ENCODE assay signal across 16 mouse cellular contexts in genomic region chr8:120075347-120075746, GRCm38 (mm10). TPM values are rescaled to one million over a fixed set of nuclear protein-coding genes. Genes with fewer than 3 reads are reported as not detected.
DNase-seq lines count a peak whose midpoint lies in the region; ATAC-seq and TF ChIP-seq lines count a peak whose summit lies in the region.
"Had no signal": no experiment of that assay in that cellular context is flagged by ENCODE, and none has a peak within 500 bp of the region (broad histone marks: within the 10 kb centered on the region; RNA-seq: fewer than 3 reads in every experiment).

No protein-coding gene starts in this region.

- no peak for DNase-seq in hindbrain, embryonic 10.5 days (ENCODE audit: low spot score)
- peak; percentile 5 for DNase-seq in brain, embryonic 14.5 days (ENCODE audit: low read depth)
- DNase-seq in stomach, postnatal 0 days (ENCODE audit: low spot score) = peak; percentile 35
- DNase-seq in limb, embryonic 10.5 days (ENCODE audit: low spot score) = no peak
- DNase-seq: cerebellum, adult 18-20 months; cerebellum, postnatal 14 days; gastrocnemius, postnatal 10 days; kidney, adult 2 months; kidney, postnatal 10 days; lung, postnatal 4 days had no signal

- ATAC-seq in hindbrain, embryonic 16.5 days = no peak
- ATAC-seq in neural tube, embryonic 12.5 days (ENCODE audit: low FRiP score, low read depth) = no peak
- ATAC-seq in neural tube, embryonic 15.5 days (ENCODE audit: low FRiP score) = no peak
- ATAC-seq in stomach, postnatal 0 days (ENCODE audit: low FRiP score, low TSS enrichment) = no peak
- ATAC-seq: forebrain, embryonic 16.5 days had no signal

- no peak overlapping the region for H3K4me2 ChIP-seq in hindbrain, embryonic 16.5 days (ENCODE audit: low read length)
- no peak overlapping the region for H3K4me2 ChIP-seq in neural tube, embryonic 12.5 days (replicated peaks)
- H3K4me2 ChIP-seq in neural tube, embryonic 15.5 days = no peak overlapping the region
- H3K4me2 ChIP-seq in stomach, postnatal 0 days (replicated peaks; ENCODE audit: low read depth) = no peak overlapping the region
- H3K4me2 ChIP-seq: embryonic facial prominence, embryonic 15.5 days; heart, embryonic 11.5 days had no signal

- WGBS in hindbrain, embryonic 10.5 days = 50% methylated on average over 6 of the region's 6 CpGs
- WGBS in hindbrain, embryonic 16.5 days = 41% methylated on average over 6 of the region's 6 CpGs
- WGBS in neural tube, embryonic 12.5 days = 62% methylated on average over 6 of the region's 6 CpGs
- WGBS in neural tube, embryonic 15.5 days = 60% methylated on average over 6 of the region's 6 CpGs
- WGBS in stomach, postnatal 0 days = 44% methylated on average over 6 of the region's 6 CpGs
- WGBS in limb, embryonic 10.5 days = 76% methylated on average over 6 of the region's 6 CpGs

- H3K4me1 ChIP-seq in hindbrain, embryonic 10.5 days (replicated peaks) = peaks cover 35% of the 10 kb centered on the region
- H3K4me1 ChIP-seq in hindbrain, embryonic 16.5 days (ENCODE audit: control insufficient read depth, insufficient read depth, low read depth, low read length) = no peaks in the 10 kb centered on the region; the same call in 1 of the 2 replicates
- peaks cover 5% of the 10 kb centered on the region; the same call in 1 of the 2 replicates for H3K4me1 ChIP-seq in neural tube, embryonic 12.5 days
- H3K4me1 ChIP-seq in neural tube, embryonic 15.5 days = 0 out of 2 replicates have a peak, but pooled peaks cover 5% of the 10 kb centered on the region
- H3K4me1 ChIP-seq in stomach, postnatal 0 days (replicated peaks; ENCODE audit: control insufficient read depth, insufficient read depth) = 0 out of 2 replicates have a peak, but pooled peaks cover 4% of the 10 kb centered on the region
- peaks cover 14% of the 10 kb centered on the region for H3K4me1 ChIP-seq in limb, embryonic 10.5 days

- peaks cover 6% of the 10 kb centered on the region for H3K36me3 ChIP-seq in hindbrain, embryonic 10.5 days
- peaks cover under 1% of the 10 kb centered on the region; the same call in 1 of the 2 replicates for H3K36me3 ChIP-seq in hindbrain, embryonic 16.5 days (ENCODE audit: control insufficient read depth, insufficient read depth, low read length)
- H3K36me3 ChIP-seq in neural tube, embryonic 12.5 days = no peaks in the 10 kb centered on the region
- peaks cover 7% of the 10 kb centered on the region; the same call in 1 of the 2 replicates for H3K36me3 ChIP-seq in neural tube, embryonic 15.5 days
- H3K36me3 ChIP-seq in stomach, postnatal 0 days (ENCODE audit: control insufficient read depth, insufficient read depth, low read length) = no peaks in the 10 kb centered on the region
- H3K36me3 ChIP-seq in limb, embryonic 10.5 days = no peaks in the 10 kb centered on the region
- H3K36me3 ChIP-seq: embryonic facial prominence, embryonic 15.5 days had no signal

- TF ChIP-seq EP300 in stomach, postnatal 0 days (optimal IDR thresholded peaks at IDR 0.05) = no peak

- H3K27ac ChIP-seq in hindbrain, embryonic 10.5 days = peak overlapping the region; percentile 45
- no peak overlapping the region for H3K27ac ChIP-seq in hindbrain, embryonic 16.5 days (ENCODE audit: low read depth, low read length)
- H3K27ac ChIP-seq in neural tube, embryonic 12.5 days = no peak overlapping the region
- no peak overlapping the region for H3K27ac ChIP-seq in neural tube, embryonic 15.5 days (replicated peaks)
- peak overlapping the region; percentile 78 for H3K27ac ChIP-seq in stomach, postnatal 0 days (replicated peaks)
- H3K27ac ChIP-seq in limb, embryonic 10.5 days = no peak overlapping the region
- H3K27ac ChIP-seq: embryonic facial prominence, embryonic 15.5 days had no signal

- H3K9me3 ChIP-seq in hindbrain, embryonic 10.5 days = no peaks in the 10 kb centered on the region
- H3K9me3 ChIP-seq in hindbrain, embryonic 16.5 days (ENCODE audit: control insufficient read depth, low read length) = no peaks in the 10 kb centered on the region
- no peaks in the 10 kb centered on the region for H3K9me3 ChIP-seq in neural tube, embryonic 12.5 days
- no peaks in the 10 kb centered on the region for H3K9me3 ChIP-seq in neural tube, embryonic 15.5 days (replicated peaks)
- H3K9me3 ChIP-seq in stomach, postnatal 0 days (ENCODE audit: control insufficient read depth, low read length) = no peaks in the 10 kb centered on the region
- no peaks in the 10 kb centered on the region for H3K9me3 ChIP-seq in limb, embryonic 10.5 days (replicated peaks)
- H3K9me3 ChIP-seq: embryonic facial prominence, embryonic 15.5 days had no signal

- no peak for TF ChIP-seq POLR2A in brain, embryonic 14.5 days (IDR thresholded peaks at IDR 0.05; ENCODE audit: borderline replicate concordance, extremely low read depth, insufficient read depth, insufficient read length, poor library complexity, severe bottlenecking)

- peaks cover 12% of the 10 kb centered on the region; the same call in 1 of the 2 replicates for H3K27me3 ChIP-seq in hindbrain, embryonic 10.5 days (ENCODE audit: insufficient read depth, poor library complexity, severe bottlenecking)
- H3K27me3 ChIP-seq in hindbrain, embryonic 16.5 days (replicated peaks; ENCODE audit: control insufficient read depth, insufficient read depth, low read length) = no peaks in the 10 kb centered on the region
- no peaks in the 10 kb centered on the region for H3K27me3 ChIP-seq in neural tube, embryonic 12.5 days (replicated peaks)
- H3K27me3 ChIP-seq in neural tube, embryonic 15.5 days (replicated peaks) = no peaks in the 10 kb centered on the region
- H3K27me3 ChIP-seq in stomach, postnatal 0 days (ENCODE audit: control insufficient read depth, insufficient read depth, low read length) = no peaks in the 10 kb centered on the region
- H3K27me3 ChIP-seq in limb, embryonic 10.5 days (ENCODE audit: low read depth, poor library complexity, severe bottlenecking) = 0 out of 2 replicates have a peak, but pooled peaks cover 12% of the 10 kb centered on the region
- H3K27me3 ChIP-seq: embryonic facial prominence, embryonic 15.5 days had no signal

- no peak for TF ChIP-seq CTCF in brain, embryonic 14.5 days (IDR thresholded peaks at IDR 0.05; ENCODE audit: borderline replicate concordance, extremely low read depth, insufficient read depth, insufficient read length)
- TF ChIP-seq CTCF in stomach, postnatal 0 days (IDR thresholded peaks at IDR 0.05; ENCODE audit: low read depth) = no peak

- no peak overlapping the region; the same call in 1 of the 2 replicates for H3K9ac ChIP-seq in hindbrain, embryonic 16.5 days (ENCODE audit: low read depth, low read length)
- 0 out of 2 replicates have a peak overlapping the region, but pooled peaks have one; percentile 26 for H3K9ac ChIP-seq in neural tube, embryonic 12.5 days
- H3K9ac ChIP-seq in neural tube, embryonic 15.5 days (replicated peaks) = no peak overlapping the region
- H3K9ac ChIP-seq in stomach, postnatal 0 days (ENCODE audit: low read length) = peak overlapping the region; percentile 41; the same call in 1 of the 2 replicates
- H3K9ac ChIP-seq: embryonic facial prominence, embryonic 15.5 days had no signal

- no peak overlapping the region for H3K4me3 ChIP-seq in hindbrain, embryonic 10.5 days
- H3K4me3 ChIP-seq in hindbrain, embryonic 16.5 days (ENCODE audit: low read length) = no peak overlapping the region
- no peak overlapping the region for H3K4me3 ChIP-seq in neural tube, embryonic 12.5 days
- no peak overlapping the region for H3K4me3 ChIP-seq in neural tube, embryonic 15.5 days (replicated peaks)
- no peak overlapping the region for H3K4me3 ChIP-seq in stomach, postnatal 0 days (ENCODE audit: low read depth, low read length)
- H3K4me3 ChIP-seq in limb, embryonic 10.5 days = no peak overlapping the region
- H3K4me3 ChIP-seq: embryonic facial prominence, embryonic 15.5 days had no signal

RNA-seq across cellular contexts. Expression of gene Zdhhc7, which starts 25.9 kb away (rescaled TPM):
- polyA plus RNA-seq in hindbrain, embryonic 10.5 days (2016; fragmentation: Nextera tagmentation; extraction: Ambion mirVana) = 34.1 and 38.7 TPM in 2 replicates
- 28.0 and 29.3 TPM in 2 replicates for polyA plus RNA-seq in hindbrain, embryonic 16.5 days (2015; fragmentation: Nextera tagmentation; extraction: Ambion mirVana)
- polyA plus RNA-seq in neural tube, embryonic 12.5 days (2016; fragmentation: Nextera tagmentation; extraction: Ambion mirVana) = 33.7 and 35.3 TPM in 2 replicates
- 26.9 and 31.6 TPM in 2 replicates for polyA plus RNA-seq in neural tube, embryonic 15.5 days (2015; fragmentation: Nextera tagmentation; extraction: Ambion mirVana)
- polyA plus RNA-seq in brain, embryonic 14.5 days (2012; rRNA removed) = 35.1 and 36.6 TPM in 2 replicates
- 24.3 and 24.4 TPM in 2 replicates for polyA plus RNA-seq in stomach, postnatal 0 days (2015; fragmentation: Nextera tagmentation; extraction: Ambion mirVana)
- polyA plus RNA-seq in limb, embryonic 10.5 days (2016; fragmentation: Nextera tagmentation; extraction: Ambion mirVana) = 32.4 and 34.8 TPM in 2 replicates

RNA-seq across cellular contexts. Expression of gene 6430548M08Rik, which starts 38.6 kb away (rescaled TPM):
- 5.2 and 12.5 TPM in 2 replicates for polyA plus RNA-seq in hindbrain, embryonic 10.5 days (2016; fragmentation: Nextera tagmentation; extraction: Ambion mirVana)
- polyA plus RNA-seq in hindbrain, embryonic 16.5 days (2015; fragmentation: Nextera tagmentation; extraction: Ambion mirVana) = 32.6 and 38.0 TPM in 2 replicates
- 16.6 and 17.3 TPM in 2 replicates for polyA plus RNA-seq in neural tube, embryonic 12.5 days (2016; fragmentation: Nextera tagmentation; extraction: Ambion mirVana)
- polyA plus RNA-seq in neural tube, embryonic 15.5 days (2015; fragmentation: Nextera tagmentation; extraction: Ambion mirVana) = 29.8 and 31.9 TPM in 2 replicates
- polyA plus RNA-seq in brain, embryonic 14.5 days (2012; rRNA removed) = 23.5 and 32.6 TPM in 2 replicates
- polyA plus RNA-seq in stomach, postnatal 0 days (2015; fragmentation: Nextera tagmentation; extraction: Ambion mirVana) = 13.2 and 13.8 TPM in 2 replicates
- 1.7 and 2.2 TPM in 2 replicates for polyA plus RNA-seq in limb, embryonic 10.5 days (2016; fragmentation: Nextera tagmentation; extraction: Ambion mirVana)

Comparison
In these comparisons a context has a peak if more than half of its experiments do, and no peak if none do; other contexts are left out.
1. H3K27ac ChIP-seq: peak in hindbrain, embryonic 10.5 days (single experiment) and stomach, postnatal 0 days (single experiment); none in hindbrain, embryonic 16.5 days (single experiment), neural tube, embryonic 12.5 days (single experiment), neural tube, embryonic 15.5 days (single experiment) and limb, embryonic 10.5 days (single experiment).
2. H3K9ac ChIP-seq: peak in neural tube, embryonic 12.5 days (single experiment) and stomach, postnatal 0 days (single experiment); none in hindbrain, embryonic 16.5 days (single experiment) and neural tube, embryonic 15.5 days (single experiment).
3. DNase-seq: peak in brain, embryonic 14.5 days (single experiment) and stomach, postnatal 0 days (single experiment); none in hindbrain, embryonic 10.5 days (single experiment) and limb, embryonic 10.5 days (single experiment).